Mouse (Mus musculus) MEL (cell line): ENCODE results near the gene Tsc22d2. TPM values are rescaled to one million over a fixed set of nuclear protein-coding genes. Genes with fewer than 3 reads are reported as not detected.

ENCODE experiments used
- DNase-seq: peaks from one replicate; pipeline ENCODE4 v3.0.0; 2011; ENCODE audit warnings: low read depth, low spot score
- H3K27ac ChIP-seq: 2 replicates; pipeline ENCODE4 v1.5.1; 2012; ENCODE audit warnings: low read depth, mild to moderate bottlenecking, control low read depth, low read length, moderate library complexity; ENCODE audit not compliant: control insufficient read depth
- H3K27me3 ChIP-seq, 2 experiments: fragments of 150-350 bp in 1 of 2; sonication (generic) in 1 of 2; 2 replicates each; pipeline ENCODE4 v1.6.1; 2012; ENCODE audit warnings: low read length in 2 of 2, mild to moderate bottlenecking in 2 of 2, improper control_type of control experiment in 1 of 2, moderate library complexity in 1 of 2; ENCODE audit not compliant: insufficient read depth in 2 of 2, control insufficient read depth in 1 of 2
- H3K36me3 ChIP-seq, 2 experiments: 2 replicates each; pipeline ENCODE4 v1.6.1; 2012 to 2014; ENCODE audit warnings: low read length in 2 of 2, improper control_type of control experiment in 1 of 2, inconsistent platforms in 1 of 2, mild to moderate bottlenecking in 1 of 2; ENCODE audit not compliant: insufficient read depth in 2 of 2, control insufficient read depth in 1 of 2
- H3K4me1 ChIP-seq, 2 experiments: fragments of 150-350 bp in 1 of 2; sonication (generic) in 1 of 2; 2 replicates each; pipeline ENCODE4 v1.6.1; 2012; ENCODE audit warnings: low read length in 2 of 2, improper control_type of control experiment in 1 of 2, mild to moderate bottlenecking in 1 of 2; ENCODE audit not compliant: insufficient read depth in 2 of 2, control insufficient read depth in 1 of 2
- H3K4me3 ChIP-seq, 2 experiments: fragments of 150-350 bp in 1 of 2; sonication (generic) in 1 of 2; 2 replicates each; pipeline ENCODE4 v1.5.1; 2012; ENCODE audit warnings: low read depth in 2 of 2, low read length in 2 of 2, mild to moderate bottlenecking in 2 of 2, moderate library complexity in 2 of 2, control low read depth in 1 of 2, improper control_type of control experiment in 1 of 2; ENCODE audit not compliant: control insufficient read depth in 1 of 2, insufficient read depth in 1 of 2
- H3K79me2 ChIP-seq: 2 replicates; pipeline ENCODE4 v1.6.1; 2012; ENCODE audit warnings: mild to moderate bottlenecking, low read length, moderate library complexity; ENCODE audit not compliant: control insufficient read depth, poor library complexity, insufficient read depth
- H3K9ac ChIP-seq: 2 replicates; pipeline ENCODE4 v1.6.1; 2012; ENCODE audit warnings: low read depth, mild to moderate bottlenecking, control low read depth, low read length, moderate library complexity; ENCODE audit not compliant: control insufficient read depth, poor library complexity, severe bottlenecking
- H3K9me3 ChIP-seq: fragments of 150-350 bp; sonication (generic); replicated peaks from 2 replicates; pipeline ENCODE4 v1.6.1; 2012; ENCODE audit warnings: mild to moderate bottlenecking, low read length, improper control_type of control experiment, moderate library complexity; ENCODE audit not compliant: insufficient read depth
- BHLHE40 ChIP-seq: IDR thresholded peaks from 2 replicates; pipeline ENCODE4 v1.6.1; 2012; ENCODE audit warnings: low read depth, mild to moderate bottlenecking, inconsistent platforms, low read length, improper control_type of control experiment, borderline replicate concordance
- ELF1 ChIP-seq: IDR thresholded peaks from 2 replicates; pipeline ENCODE4 v1.6.1; 2014; ENCODE audit warnings: low read depth, mild to moderate bottlenecking, inconsistent platforms, low read length, improper control_type of control experiment, moderate library complexity
- EP300 ChIP-seq, 2 experiments: IDR thresholded peaks; 2 replicates each; pipeline ENCODE4 v1.6.1; 2011; ENCODE audit warnings: improper control_type of control experiment in 2 of 2, low read length in 2 of 2, low read depth in 1 of 2, mild to moderate bottlenecking in 1 of 2
- GABPA ChIP-seq: IDR thresholded peaks from 2 replicates; pipeline ENCODE4 v1.6.1; 2012; ENCODE audit warnings: low read depth, mild to moderate bottlenecking, inconsistent platforms, low read length, improper control_type of control experiment, moderate library complexity
- JUND ChIP-seq: IDR thresholded peaks from 2 replicates; pipeline ENCODE4 v1.6.1; 2011; ENCODE audit warnings: low read depth, mild to moderate bottlenecking, improper control_type of control experiment, low read length
- MAFK ChIP-seq: IDR thresholded peaks from 2 replicates; pipeline ENCODE4 v1.6.1; 2011; ENCODE audit warnings: low read depth, mild to moderate bottlenecking, low read length, improper control_type of control experiment, borderline replicate concordance
- MAZ ChIP-seq: IDR thresholded peaks from 2 replicates; pipeline ENCODE4 v1.6.1; 2012; ENCODE audit warnings: low read depth, mild to moderate bottlenecking, inconsistent platforms, low read length, improper control_type of control experiment
- MEF2A ChIP-seq: IDR thresholded peaks from 2 replicates; pipeline ENCODE4 v1.6.1; 2014; ENCODE audit warnings: low read depth, mild to moderate bottlenecking, inconsistent platforms, low read length, improper control_type of control experiment; ENCODE audit not compliant: poor library complexity, insufficient replicate concordance, severe bottlenecking; ENCODE audit errors: extremely low read depth
- MYB ChIP-seq: IDR thresholded peaks from 2 replicates; pipeline ENCODE4 v1.6.1; 2011; ENCODE audit warnings: mild to moderate bottlenecking, low read depth, low read length, improper control_type of control experiment
- NRF1 ChIP-seq: IDR thresholded peaks from 2 replicates; pipeline ENCODE4 v1.6.1; 2014; ENCODE audit warnings: low read depth, mild to moderate bottlenecking, inconsistent platforms, low read length, improper control_type of control experiment, moderate library complexity; ENCODE audit not compliant: poor library complexity, insufficient read depth, severe bottlenecking
- RAD21 ChIP-seq: IDR thresholded peaks from 2 replicates; pipeline ENCODE4 v1.6.1; 2011; ENCODE audit warnings: mild to moderate bottlenecking, low read depth, low read length, improper control_type of control experiment
- RCOR1 ChIP-seq: IDR thresholded peaks from 2 replicates; pipeline ENCODE4 v1.6.1; 2012; ENCODE audit warnings: low read depth, mild to moderate bottlenecking, inconsistent platforms, low read length, improper control_type of control experiment
- TAL1 ChIP-seq: IDR thresholded peaks from 2 replicates; pipeline ENCODE4 v1.6.1; 2012; ENCODE audit warnings: mild to moderate bottlenecking, inconsistent platforms, low read length, moderate library complexity, mixed read lengths
- UBTF ChIP-seq: IDR thresholded peaks from 2 replicates; pipeline ENCODE4 v1.6.1; 2012; ENCODE audit warnings: low read depth, mild to moderate bottlenecking, inconsistent platforms, low read length, improper control_type of control experiment, moderate library complexity, borderline replicate concordance; ENCODE audit not compliant: insufficient read depth
- USF2 ChIP-seq, 2 experiments: IDR thresholded peaks; 2 replicates each; pipeline ENCODE4 v1.6.1; 2011 to 2012; ENCODE audit warnings: improper control_type of control experiment in 2 of 2, low read length in 2 of 2, borderline replicate concordance in 1 of 2, inconsistent platforms in 1 of 2, low read depth in 1 of 2, mild to moderate bottlenecking in 1 of 2; ENCODE audit not compliant: insufficient read depth in 1 of 2
- ZMIZ1 ChIP-seq: IDR thresholded peaks from 2 replicates; pipeline ENCODE4 v1.6.1; 2012; ENCODE audit warnings: low read depth, mild to moderate bottlenecking, inconsistent platforms, low read length, improper control_type of control experiment, moderate library complexity
- ZNF384 ChIP-seq: IDR thresholded peaks from 2 replicates; pipeline ENCODE4 v1.6.1; 2012; ENCODE audit warnings: low read depth, mild to moderate bottlenecking, inconsistent platforms, low read length, improper control_type of control experiment
- polyA plus RNA-seq, 2 experiments: library from polyadenylated mRNA; stranded (reverse) in 1 of 2; unstranded in 1 of 2; fragments of >175 nt in 1 of 2; fragments of >200 nt in 1 of 2; gene quantifications; 2 replicates each; pipeline versions ENCODE4 v1.2.1 to v1.2.4; 2012; ENCODE audit warnings: low replicate concordance in 2 of 2, low read depth in 1 of 2; ENCODE audit not compliant: insufficient read length in 2 of 2, insufficient read depth in 1 of 2, missing spikeins in 1 of 2
- total RNA-seq: library from RNA; depleted of rRNA; stranded (reverse); fragments of 300-350 nt; gene quantifications from 2 replicates; pipeline ENCODE4 v1.2.3, GENCODE M21; 2012

Tsc22d2 gene
- total and polyA plus RNA-seq, 3 experiments: 10.7 to 13.3 TPM; not detected in 1

- Histone ChIP-seq H3K36me3 (no peaks in the 10 kb centered on the region), H3K4me1 (no peaks in the 10 kb centered on the region), H3K27ac (no peak overlapping the region), H3K79me2 (no peaks in the 10 kb centered on the region), H3K4me3 (no peak overlapping the region), H3K9me3 (no peaks in the 10 kb centered on the region), H3K27me3 (peaks cover 1 to 6% of the 10 kb centered on the region in 2 experiments; a peak in 2 of 4 replicates), H3K9ac (no peak overlapping the region)
- no peak for DNase-seq
- no peak for TF ChIP-seq RAD21
Measured at GRCm38 (mm10) chr3:58372066-58372904, 42.2 kb upstream of the Tsc22d2 start.

DNA sequence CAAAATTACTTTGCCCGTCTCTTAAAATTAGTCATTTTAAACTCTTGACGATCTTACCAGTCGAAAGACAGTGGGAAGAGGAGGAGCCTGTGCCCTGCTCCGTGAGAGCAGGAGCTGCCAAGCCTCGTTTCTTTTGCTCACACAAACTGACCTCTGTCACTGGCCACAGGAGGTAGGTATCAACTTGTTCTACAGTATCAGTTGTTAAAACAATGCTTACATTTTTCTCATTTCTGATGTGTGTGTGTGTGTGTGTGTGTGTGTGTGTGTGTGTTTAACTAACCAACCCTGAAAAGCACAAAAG, 41.7 kb upstream of the Tsc22d2 start:
- Histone ChIP-seq H3K27me3 (peaks cover 5 to 8% of the 10 kb centered on the region in 2 experiments; a peak in 3 of 4 replicates), H3K27ac (no peak overlapping the region), H3K4me1 (no peaks in the 10 kb centered on the region), H3K79me2 (no peaks in the 10 kb centered on the region), H3K36me3 (no peaks in the 10 kb centered on the region), H3K9ac (no peak overlapping the region), H3K9me3 (no peaks in the 10 kb centered on the region), H3K4me3 (no peak overlapping the region)
- TF ChIP-seq MYB (no peak), RCOR1 (no peak), UBTF (no peak), EP300 (IDR thresholded peaks at IDR 0.05; ENCODE audit: low read depth in 1 of 2, low read length in 2 of 2) (no peak), NRF1 (no peak), MAZ (no peak), BHLHE40 (no peak), TAL1 (no peak), ZNF384 (no peak), JUND (no peak), GABPA (no peak), MAFK (no peak)
- no peak for DNase-seq

- no peak overlapping the region for H3K9ac ChIP-seq
- no peak for DNase-seq
Measured at GRCm38 (mm10) chr3:58374281-58374680, 40.2 kb upstream of the Tsc22d2 start.

More at GRCm38 (mm10) chr3:58374281-58374680, 40.2 kb upstream of the Tsc22d2 start:
- H3K4me3 ChIP-seq: no peak overlapping the region
- H3K36me3 ChIP-seq: no peaks in the 10 kb centered on the region
- TF ChIP-seq MEF2A: no peak
- no peak for TF ChIP-seq ELF1
- TF ChIP-seq USF2 (IDR thresholded peaks at IDR 0.05; ENCODE audit: borderline replicate concordance in 1 of 2, insufficient read depth in 1 of 2, low read depth in 1 of 2, low read length in 2 of 2): no peak
- TF ChIP-seq NRF1: no peak
- TF ChIP-seq ZMIZ1: no peak
- no peak overlapping the region for H3K27ac ChIP-seq
- no peaks in the 10 kb centered on the region for H3K9me3 ChIP-seq
- H3K27me3 ChIP-seq: peaks cover 6 to 8% of the 10 kb centered on the region in 2 experiments; a peak in 3 of 4 replicates
- no peaks in the 10 kb centered on the region for H3K4me1 ChIP-seq
- H3K79me2 ChIP-seq: no peaks in the 10 kb centered on the region
